Mouse (Mus musculus) cerebellum, adult 9-11 months (tissue): ENCODE data around the gene Dtx2.
"Not testable (repeated sequence)": the region's sequence is repeated elsewhere in the genome, so short reads cannot be mapped to it uniquely, and the experiment has no call there.

ENCODE experiments used
- DNase-seq: peaks from one replicate; pipeline ENCODE4 v3.0.0; 2022

Dtx2 gene

GRCm38 (mm10) chr5:136066404-136067148, 72.0 kb downstream of the Dtx2 start:
- not testable (repeated sequence) for DNase-seq

DNA sequence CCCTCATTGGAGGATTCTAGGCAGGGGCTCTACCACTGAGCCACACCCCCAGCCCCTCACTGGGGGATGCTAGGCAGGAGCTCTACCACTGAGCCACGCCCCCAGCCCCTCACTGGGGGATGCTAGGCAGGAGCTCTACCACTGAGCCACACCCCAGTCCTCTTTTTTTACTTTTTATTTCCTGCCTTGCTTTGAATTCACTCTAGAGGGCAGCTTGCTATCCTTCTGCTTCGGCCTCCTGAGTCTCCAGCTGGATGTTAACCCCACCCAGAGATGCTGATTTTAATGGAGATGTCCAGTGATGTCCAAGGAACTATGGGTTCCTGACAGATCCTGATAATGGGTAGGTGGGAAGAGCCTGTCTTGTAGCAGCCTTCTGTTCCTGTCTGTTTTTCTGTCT, 74.8 kb downstream of the Dtx2 start:
- no peak for DNase-seq

DNA sequence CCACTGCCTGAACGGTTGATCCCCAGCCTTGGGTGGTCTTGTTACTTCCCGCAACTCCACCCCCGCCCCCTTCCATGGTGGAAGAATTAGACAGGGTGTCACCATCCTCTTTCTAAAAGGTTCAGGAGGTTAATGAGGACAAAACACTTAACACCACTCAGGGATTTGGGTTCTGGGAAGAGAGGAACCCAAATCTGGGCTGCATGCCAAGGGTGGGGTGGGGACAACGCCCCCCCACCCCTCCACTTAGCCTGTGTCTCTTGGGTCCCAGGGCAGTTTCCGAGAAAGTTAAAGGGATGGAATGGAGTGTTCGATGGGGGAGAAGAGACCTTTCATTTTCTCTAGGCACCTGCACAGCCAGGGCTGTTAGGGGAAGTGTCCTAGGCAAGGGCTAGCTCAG, 78.5 kb downstream of the Dtx2 start:
- no peak for DNase-seq

DNA sequence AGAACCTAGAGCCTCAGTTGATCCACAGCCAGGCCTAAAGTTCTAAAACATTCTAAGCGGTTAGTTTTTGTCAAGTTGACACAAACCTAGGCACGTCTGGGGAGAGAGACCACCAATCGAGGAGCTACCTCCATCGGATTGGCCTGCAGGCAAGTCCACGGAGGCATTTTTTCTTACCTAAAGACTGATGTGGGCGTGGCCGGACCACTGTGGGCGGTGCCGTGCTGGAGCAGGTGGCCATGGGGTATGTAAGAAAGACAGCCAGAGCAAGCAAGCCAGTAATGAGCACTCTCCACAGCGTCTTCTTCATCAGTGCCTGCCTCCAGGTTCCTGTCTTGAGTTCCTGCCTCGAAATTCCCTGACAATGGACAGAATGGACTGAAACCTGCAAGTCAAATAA, 78.9 kb downstream of the Dtx2 start:
- DNase-seq = no peak

DNA sequence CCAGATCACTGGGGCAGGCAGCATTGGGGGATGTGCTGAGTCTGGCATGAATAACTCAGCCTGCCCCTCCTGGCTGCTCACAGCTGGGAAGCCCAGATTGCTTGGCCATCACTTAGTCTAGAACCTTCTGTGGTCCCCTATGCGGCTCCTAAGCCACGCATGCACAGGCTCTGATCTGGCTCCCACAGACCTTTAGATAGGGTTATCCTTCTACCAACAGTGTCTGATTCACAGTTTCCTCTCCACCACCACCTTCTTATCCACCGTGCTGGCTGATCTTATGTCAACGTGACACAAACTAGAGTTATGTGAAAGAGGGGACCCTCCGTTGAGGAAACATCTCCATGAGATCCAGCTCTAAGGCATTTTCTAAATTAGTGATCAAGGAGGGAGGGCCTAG, 80.5 kb downstream of the Dtx2 start:
- DNase-seq = no peak

DNA sequence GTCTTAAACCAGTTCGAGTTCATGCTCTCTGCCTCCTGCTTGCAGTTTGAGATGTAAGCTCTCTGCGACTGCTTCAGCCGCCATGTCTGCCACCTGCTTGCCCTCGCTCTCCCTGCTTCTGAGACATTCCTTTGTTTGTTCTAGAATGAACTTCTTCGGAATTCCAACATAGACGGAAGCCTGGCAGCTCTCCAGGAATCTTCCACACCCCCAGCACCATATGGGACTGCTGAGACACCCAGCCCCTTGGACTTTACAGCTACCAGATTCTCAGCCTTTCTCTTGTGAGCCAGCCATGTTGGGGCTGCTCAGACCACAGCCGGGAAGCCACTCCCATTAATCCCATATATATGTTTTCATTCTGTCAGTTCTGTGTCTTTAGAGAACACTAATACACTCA, 81.7 kb downstream of the Dtx2 start:
- DNase-seq = no peak

DNA sequence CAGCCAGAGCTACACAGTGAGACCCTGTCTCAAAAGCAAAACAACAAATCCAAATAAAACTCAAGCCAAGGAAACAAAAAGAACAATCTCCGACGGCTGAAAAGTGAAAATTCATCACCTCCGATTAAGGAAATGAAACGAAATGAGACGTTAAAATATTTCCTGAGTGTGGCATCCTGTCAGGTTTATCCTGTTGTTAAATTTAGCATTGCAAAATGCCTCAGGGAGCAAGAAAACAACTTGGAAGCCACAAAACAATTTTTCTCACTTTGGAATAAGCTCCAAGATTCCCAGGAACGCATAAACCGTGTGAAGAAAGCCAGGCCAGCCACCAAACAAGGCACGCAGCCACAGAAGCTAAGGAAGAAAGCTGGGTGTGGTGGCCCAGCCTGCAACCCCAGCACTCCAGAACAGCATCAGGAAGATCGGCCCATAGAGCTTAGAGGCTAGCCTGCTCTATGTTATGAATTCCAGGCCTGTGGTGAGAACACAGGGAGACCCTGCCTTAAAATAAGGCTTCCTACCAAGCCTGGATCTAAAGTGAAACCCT, 82.5 kb downstream of the Dtx2 start:
- DNase-seq = no peak

DNA sequence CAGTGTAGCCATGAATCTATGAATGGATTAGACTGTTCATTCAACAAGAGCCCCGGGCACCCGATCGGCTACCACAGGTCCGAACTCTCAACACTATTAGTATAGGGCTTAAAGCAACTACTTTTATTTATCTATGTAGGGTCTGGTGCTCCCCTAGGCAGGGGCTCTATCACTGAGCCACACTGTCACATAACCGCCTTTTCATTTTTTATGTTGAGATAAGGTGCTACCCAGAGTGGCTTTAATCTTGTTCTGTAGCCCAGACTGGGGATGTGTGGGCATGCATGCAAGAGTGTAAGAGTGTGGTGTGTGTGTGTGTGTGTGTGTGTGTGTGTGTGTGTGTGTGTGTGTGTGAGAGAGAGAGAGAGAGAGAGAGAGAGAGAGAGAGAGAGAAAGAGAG, 83.5 kb downstream of the Dtx2 start:
- DNase-seq = no peak

- DNase-seq = no peak
These were observed 87.7 kb downstream of the Dtx2 start for GRCm38 (mm10) chr5:136082345-136082744.
